Mouse (Mus musculus) testis, adult 2 months (tissue): ENCODE results near the gene Pdxdc1. TPM values are rescaled to one million over a fixed set of nuclear protein-coding genes. Genes with fewer than 3 reads are reported as not detected.
"Not testable (repeated sequence)": the region's sequence is repeated elsewhere in the genome, so short reads cannot be mapped to it uniquely, and the experiment has no call there.

Experiments used
- H3K27ac ChIP-seq: fragments of 200-500 bp; 2 replicates; pipeline ENCODE4 v1.5.1; 2012; ENCODE audit warnings: low read depth, low read length; ENCODE audit not compliant: control insufficient read depth, insufficient read depth
- H3K27me3 ChIP-seq: fragments of 200-500 bp; 2 replicates; pipeline ENCODE4 v1.6.1; 2012; ENCODE audit warnings: mild to moderate bottlenecking, low read length, moderate library complexity; ENCODE audit not compliant: control insufficient read depth, insufficient read depth
- H3K36me3 ChIP-seq: fragments of 200-500 bp; 2 replicates; pipeline ENCODE4 v1.6.1; 2012; ENCODE audit warnings: mild to moderate bottlenecking, low read length; ENCODE audit not compliant: control insufficient read depth, insufficient read depth
- H3K4me1 ChIP-seq: fragments of 200-500 bp; 2 replicates; pipeline ENCODE4 v1.6.1; 2012; ENCODE audit warnings: low read length; ENCODE audit not compliant: control insufficient read depth, insufficient read depth
- H3K4me3 ChIP-seq: fragments of 200-500 bp; 2 replicates; pipeline ENCODE4 v1.5.1; 2012; ENCODE audit warnings: low read depth, mild to moderate bottlenecking, low read length, moderate library complexity, mixed read lengths; ENCODE audit not compliant: control insufficient read depth
- CTCF ChIP-seq: fragments of 200-500 bp; IDR thresholded peaks from 2 replicates; pipeline ENCODE4 v1.5.1; 2012; ENCODE audit warnings: low read depth, mild to moderate bottlenecking, inconsistent platforms, low read length, moderate library complexity; ENCODE audit not compliant: control insufficient read depth, insufficient read depth, insufficient replicate concordance
- POLR2A ChIP-seq: fragments of 200-500 bp; IDR thresholded peaks from 2 replicates; pipeline ENCODE4 v1.6.1; 2012; ENCODE audit warnings: low read depth, mild to moderate bottlenecking, inconsistent platforms, low read length, moderate library complexity; ENCODE audit not compliant: control insufficient read depth
- polyA plus RNA-seq: library from polyadenylated mRNA; depleted of rRNA; stranded (reverse); fragments of >200 nt; gene quantifications from 2 replicates; pipeline ENCODE4 v1.2.3, GENCODE M21; 2012; rRNA removed

The Pdxdc1 gene
- polyA plus RNA-seq, 1 experiment = 180 TPM

- H3K4me1 ChIP-seq = no peaks in the 10 kb centered on the region
- H3K36me3 ChIP-seq = peaks cover 4% of the 10 kb centered on the region
- no peak for TF ChIP-seq CTCF
- TF ChIP-seq POLR2A = no peak
- H3K4me3 ChIP-seq = no peak overlapping the region
- no peak overlapping the region for H3K27ac ChIP-seq
- H3K27me3 ChIP-seq = no peaks in the 10 kb centered on the region
Observed at GRCm38 (mm10) chr16:13807616-13808015, 95.3 kb downstream of the Pdxdc1 start.

GRCm38 (mm10) chr16:13804666-13805065 lies 98.3 kb downstream of the Pdxdc1 start:
- H3K27ac ChIP-seq = no peak overlapping the region
- no peak overlapping the region for H3K4me3 ChIP-seq
- no peaks in the 10 kb centered on the region for H3K4me1 ChIP-seq
- H3K27me3 ChIP-seq = no peaks in the 10 kb centered on the region
- TF ChIP-seq POLR2A = no peak
- no peak for TF ChIP-seq CTCF
- H3K36me3 ChIP-seq = peaks cover 7% of the 10 kb centered on the region

GRCm38 (mm10) chr16:13801231-13801630 lies 101.7 kb downstream of the Pdxdc1 start:
- Histone ChIP-seq H3K27ac (no peak overlapping the region), H3K36me3 (peaks cover 10% of the 10 kb centered on the region), H3K27me3 (no peaks in the 10 kb centered on the region), H3K4me1 (no peaks in the 10 kb centered on the region), H3K4me3 (no peak overlapping the region)
- TF ChIP-seq POLR2A (no peak), CTCF (no peak)

- peaks cover 11% of the 10 kb centered on the region for H3K36me3 ChIP-seq
- no peaks in the 10 kb centered on the region for H3K27me3 ChIP-seq
- no peak overlapping the region for H3K27ac ChIP-seq
- TF ChIP-seq CTCF (no peak), POLR2A (no peak)
- no peaks in the 10 kb centered on the region for H3K4me1 ChIP-seq
- H3K4me3 ChIP-seq = no peak overlapping the region
Observed at GRCm38 (mm10) chr16:13796746-13797175, 106.2 kb downstream of the Pdxdc1 start.

GRCm38 (mm10) chr16:13793441-13793840 lies 109.5 kb downstream of the Pdxdc1 start:
- H3K27me3 ChIP-seq, H3K4me1 ChIP-seq, H3K36me3 ChIP-seq, H3K27ac ChIP-seq, H3K4me3 ChIP-seq: not testable (repeated sequence)

- TF ChIP-seq CTCF (no peak), POLR2A (no peak)
- H3K36me3 ChIP-seq = peaks cover 3% of the 10 kb centered on the region
- H3K4me1 ChIP-seq = no peaks in the 10 kb centered on the region; the same call in 1 of the 2 replicates
- no peaks in the 10 kb centered on the region for H3K27me3 ChIP-seq
- H3K4me3 ChIP-seq = no peak overlapping the region
- H3K27ac ChIP-seq = no peak overlapping the region
Observed at GRCm38 (mm10) chr16:13785932-13786331, 117.0 kb downstream of the Pdxdc1 start.

Other genes with a start within 250 kb of the Pdxdc1 start
- 17.0 and 21.7 TPM in 2 replicates for gene Parn, start 235.0 kb downstream of the Pdxdc1 start, polyA plus RNA-seq
- 12.2 and 13.0 TPM in 2 replicates for gene Bfar, start 231.3 kb downstream of the Pdxdc1 start, polyA plus RNA-seq
- 0.70 and 1.1 TPM in 2 replicates for gene 3110001I22Rik, start 231.2 kb downstream of the Pdxdc1 start, polyA plus RNA-seq
- gene Pla2g10, start 172.1 kb downstream of the Pdxdc1 start, polyA plus RNA-seq = 176 and 193 TPM in 2 replicates
- gene Rrn3, start 122.4 kb downstream of the Pdxdc1 start, polyA plus RNA-seq = 5.4 and 6.3 TPM in 2 replicates
- gene Ntan1, start 84.3 kb downstream of the Pdxdc1 start, polyA plus RNA-seq = 21.6 and 25.7 TPM in 2 replicates
- gene Mpv17l, start within 50 bp of the Pdxdc1 start, polyA plus RNA-seq = 2.7 and 2.9 TPM in 2 replicates
- gene 2900011O08Rik, start 83.5 kb upstream of the Pdxdc1 start, polyA plus RNA-seq = 17.3 and 20.2 TPM in 2 replicates
- gene Ifitm7, start 83.8 kb upstream of the Pdxdc1 start, polyA plus RNA-seq = 226 and 269 TPM in 2 replicates